Mouse (Mus musculus): ENCODE data around the gene Try5. TPM values are rescaled to one million over a fixed set of nuclear protein-coding genes. Genes with fewer than 3 reads are reported as not detected.
"Not testable (repeated sequence)": the region's sequence is repeated elsewhere in the genome, so short reads cannot be mapped to it uniquely, and the experiment has no call there.

Try5 gene
- total RNA-seq (2014; rRNA removed) (0.58 TPM in 1 of 2 replicates, not detected in the other), polyA plus RNA-seq (2015; fragmentation: Nextera tagmentation; extraction: Ambion mirVana) (0.31 and 0.39 TPM in 2 replicates)

DNA sequence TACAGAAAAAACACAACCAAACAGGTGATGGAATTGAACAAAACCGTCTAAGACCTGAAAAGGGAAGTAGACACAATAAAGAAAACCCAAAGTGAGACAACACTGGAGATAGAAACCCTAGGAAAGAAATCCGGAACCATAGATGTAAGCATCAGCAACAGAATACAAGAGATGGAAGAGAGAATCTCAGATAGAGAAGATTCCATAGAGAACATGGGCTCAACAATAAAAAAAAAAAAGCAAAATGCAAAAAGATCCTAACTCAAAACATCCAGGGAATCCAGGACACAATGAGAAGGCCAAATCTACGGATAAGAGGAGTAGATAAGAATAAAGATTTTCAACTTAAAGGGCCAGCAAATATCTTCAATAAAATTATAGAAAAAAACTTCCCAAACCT lies at the start of gene Try5:
Gene Try5 (minus strand): TSS at position 101 of the 400 bp plus-strand sequence.
- H3K27ac ChIP-seq; H3K4me1 ChIP-seq (ENCODE audit: insufficient read depth, low read length); H3K4me3 ChIP-seq (ENCODE audit: low read length); H3K36me3 ChIP-seq (ENCODE audit: insufficient read depth, low read length); H3K9me3 ChIP-seq (ENCODE audit: low read length); H3K4me2 ChIP-seq (ENCODE audit: low read depth, low read length); DNase-seq (ENCODE audit: low spot score); H3K27me3 ChIP-seq (ENCODE audit: insufficient read depth, low read length); ATAC-seq; H3K9ac ChIP-seq (replicated peaks; ENCODE audit: low read length): not testable (repeated sequence)
- 78% methylated on average over 3 of the region's 3 CpGs for WGBS

GRCm38 (mm10) chr6:41353932-41354331 lies 37.3 kb upstream of the Try5 start, which contains the start of gene Try10:
Try10 (plus strand) TSS chr6:41354105.
- Histone ChIP-seq H3K4me2 (ENCODE audit: low read depth, low read length) (no peak within 1 kb of the TSS), H3K36me3 (ENCODE audit: insufficient read depth, low read length) (no peaks in the 10 kb centered on the region), H3K4me3 (ENCODE audit: low read length) (no peak within 1 kb of the TSS), H3K27me3 (ENCODE audit: insufficient read depth, low read length) (no peaks in the 10 kb centered on the region), H3K9ac (replicated peaks; ENCODE audit: low read length) (no peak within 1 kb of the TSS), H3K4me1 (ENCODE audit: insufficient read depth, low read length) (no peaks in the 10 kb centered on the region), H3K9me3 (ENCODE audit: low read length) (no peaks in the 10 kb centered on the region), H3K27ac (no peak within 1 kb of the TSS)
- 86% methylated on average over 2 of the region's 2 CpGs for WGBS
- no peak for DNase-seq (ENCODE audit: low spot score)
- no peak for ATAC-seq
- TF ChIP-seq CTCF (IDR thresholded peaks at IDR 0.05; ENCODE audit: low read depth): no peak

DNA sequence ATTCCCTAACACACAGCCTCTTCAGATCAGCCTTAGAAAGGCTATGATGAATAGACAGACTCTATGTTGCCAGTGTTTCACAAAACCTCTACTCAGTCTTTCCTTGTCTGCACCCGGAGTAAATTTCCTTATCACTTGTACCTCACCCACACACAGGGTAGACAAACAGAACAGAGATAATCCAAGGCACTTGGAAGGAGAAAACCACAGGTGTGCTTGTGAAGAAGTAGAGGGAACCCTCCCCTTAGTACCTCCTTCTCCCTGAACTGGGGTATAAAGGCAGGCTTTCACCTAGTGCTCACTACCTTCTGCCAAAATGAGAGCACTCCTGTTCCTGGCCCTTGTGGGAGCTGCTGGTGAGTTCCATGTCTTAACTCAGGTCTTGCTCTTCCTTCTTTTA lies 14.7 kb downstream of the Try5 start, which contains the start of gene Try4:
Gene Try4 (plus strand): TSS at position 301 of the 400 bp plus-strand sequence.
- 95% methylated on average over 1 of the region's 1 CpGs for WGBS
- DNase-seq (ENCODE audit: low spot score) (no peak), ATAC-seq (no peak)
- no peaks in the 10 kb centered on the region for H3K4me1 ChIP-seq (ENCODE audit: insufficient read depth, low read length)
- no peaks in the 10 kb centered on the region for H3K36me3 ChIP-seq (ENCODE audit: insufficient read depth, low read length)
- H3K9me3 ChIP-seq (ENCODE audit: low read length): no peaks in the 10 kb centered on the region
- no peak within 1 kb of the TSS for H3K9ac ChIP-seq (replicated peaks; ENCODE audit: low read length)
- no peak within 1 kb of the TSS for H3K4me3 ChIP-seq (ENCODE audit: low read length)
- TF ChIP-seq CTCF (IDR thresholded peaks at IDR 0.05; ENCODE audit: low read depth): no peak
- H3K27me3 ChIP-seq (ENCODE audit: insufficient read depth, low read length): no peaks in the 10 kb centered on the region
- no peak within 1 kb of the TSS for H3K27ac ChIP-seq
- H3K4me2 ChIP-seq (ENCODE audit: low read depth, low read length): no peak within 1 kb of the TSS

DNA sequence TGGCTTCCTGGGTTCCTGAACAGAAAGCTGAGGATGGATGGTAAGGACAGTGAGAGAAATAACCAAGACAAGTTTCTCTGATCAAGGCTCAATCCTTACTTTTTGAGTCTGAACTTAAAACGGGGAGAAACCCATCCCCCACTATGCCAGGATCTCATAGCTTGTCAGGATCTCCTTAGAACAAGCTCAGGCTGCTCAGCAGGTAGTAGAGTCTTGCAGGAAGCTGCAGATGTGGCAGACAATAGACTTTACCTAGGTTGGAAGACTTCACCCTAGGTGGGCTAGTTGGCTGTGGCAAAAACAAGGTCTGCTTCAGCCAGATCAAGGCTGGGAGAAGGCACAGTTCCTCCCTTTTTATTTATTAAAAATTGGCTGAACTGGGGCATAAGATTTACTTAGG lies 18.4 kb downstream of the Try5 start:
- no peaks in the 10 kb centered on the region for H3K36me3 ChIP-seq (ENCODE audit: insufficient read depth, low read length)
- 16% methylated on average over 1 of the region's 1 CpGs for WGBS

GRCm38 (mm10) chr6:41266140-41266539 lies 50.5 kb downstream of the Try5 start:
- no peak for ATAC-seq
- no peak overlapping the region for H3K4me3 ChIP-seq (ENCODE audit: low read length)
- WGBS: 89% methylated on average over 6 of the region's 6 CpGs

More for the DNA sequence above, 18.4 kb downstream of the Try5 start:
- Histone ChIP-seq H3K27me3 (ENCODE audit: insufficient read depth, low read length) (no peaks in the 10 kb centered on the region), H3K4me2 (ENCODE audit: low read depth, low read length) (no peak overlapping the region), H3K9ac (replicated peaks; ENCODE audit: low read length) (no peak overlapping the region), H3K9me3 (ENCODE audit: low read length) (no peaks in the 10 kb centered on the region), H3K4me1 (ENCODE audit: insufficient read depth, low read length) (no peaks in the 10 kb centered on the region), H3K4me3 (ENCODE audit: low read length) (no peak overlapping the region), H3K27ac (no peak overlapping the region)
- ATAC-seq (no peak), DNase-seq (ENCODE audit: low spot score) (no peak)
- TF ChIP-seq CTCF (IDR thresholded peaks at IDR 0.05; ENCODE audit: low read depth): no peak

GRCm38 (mm10) chr6:41262796-41263195 lies 53.8 kb downstream of the Try5 start:
- no peak overlapping the region for H3K27ac ChIP-seq
- H3K4me1 ChIP-seq (ENCODE audit: insufficient read depth, low read length): no peaks in the 10 kb centered on the region
- H3K36me3 ChIP-seq (ENCODE audit: insufficient read depth, low read length): no peaks in the 10 kb centered on the region
- ATAC-seq (no peak), DNase-seq (ENCODE audit: low spot score) (peak; percentile 64)
- H3K4me2 ChIP-seq (ENCODE audit: low read depth, low read length): no peak overlapping the region
- TF ChIP-seq CTCF (IDR thresholded peaks at IDR 0.05; ENCODE audit: low read depth): peak; percentile 69
- no peak overlapping the region for H3K9ac ChIP-seq (replicated peaks; ENCODE audit: low read length)
- no peaks in the 10 kb centered on the region for H3K9me3 ChIP-seq (ENCODE audit: low read length)
- no peak overlapping the region for H3K4me3 ChIP-seq (ENCODE audit: low read length)
- whole genome bisulfite sequencing: 27% methylated on average over 3 of the region's 3 CpGs
- no peaks in the 10 kb centered on the region for H3K27me3 ChIP-seq (ENCODE audit: insufficient read depth, low read length)

More at GRCm38 (mm10) chr6:41266140-41266539, 50.5 kb downstream of the Try5 start:
- Histone ChIP-seq H3K4me1 (ENCODE audit: insufficient read depth, low read length) (no peaks in the 10 kb centered on the region), H3K27ac (no peak overlapping the region), H3K36me3 (ENCODE audit: insufficient read depth, low read length) (no peaks in the 10 kb centered on the region), H3K27me3 (ENCODE audit: insufficient read depth, low read length) (no peaks in the 10 kb centered on the region), H3K9me3 (ENCODE audit: low read length) (no peaks in the 10 kb centered on the region), H3K9ac (replicated peaks; ENCODE audit: low read length) (no peak overlapping the region), H3K4me2 (ENCODE audit: low read depth, low read length) (no peak overlapping the region)
- no peak for TF ChIP-seq CTCF (IDR thresholded peaks at IDR 0.05; ENCODE audit: low read depth)
- DNase-seq (ENCODE audit: low spot score): no peak

Other genes with a start within 250 kb of the Try5 start
- not detected in 2 replicates for gene Try4, start 14.6 kb downstream of the Try5 start, total RNA-seq (2014; rRNA removed)
- gene Try4, start 14.6 kb downstream of the Try5 start, polyA plus RNA-seq (2015; fragmentation: Nextera tagmentation; extraction: Ambion mirVana): not detected in 2 replicates
- not detected in 2 replicates for gene Try10, start 37.3 kb upstream of the Try5 start, total RNA-seq (2014; rRNA removed)
- gene Try10, start 37.3 kb upstream of the Try5 start, polyA plus RNA-seq (2015; fragmentation: Nextera tagmentation; extraction: Ambion mirVana): not detected in 2 replicates
- gene Prss3, start 60.8 kb upstream of the Try5 start, total RNA-seq (2014; rRNA removed): not detected in 2 replicates
- gene Prss3, start 60.8 kb upstream of the Try5 start, polyA plus RNA-seq (2015; fragmentation: Nextera tagmentation; extraction: Ambion mirVana): not detected in 2 replicates
- not detected in 2 replicates for gene Gm5771, start 75.5 kb upstream of the Try5 start, total RNA-seq (2014; rRNA removed)
- gene Gm5771, start 75.5 kb upstream of the Try5 start, polyA plus RNA-seq (2015; fragmentation: Nextera tagmentation; extraction: Ambion mirVana): not detected in 2 replicates
- not detected in 2 replicates for gene Gm10334, start 129.3 kb upstream of the Try5 start, total RNA-seq (2014; rRNA removed)
- gene Gm10334, start 129.3 kb upstream of the Try5 start, polyA plus RNA-seq (2015; fragmentation: Nextera tagmentation; extraction: Ambion mirVana): not detected in 2 replicates
- gene Prss1, start 142.1 kb upstream of the Try5 start, total RNA-seq (2014; rRNA removed): not detected in 2 replicates
- gene Prss1, start 142.1 kb upstream of the Try5 start, polyA plus RNA-seq (2015; fragmentation: Nextera tagmentation; extraction: Ambion mirVana): not detected in 2 replicates
- not detected in 2 replicates for gene Prss2, start 204.9 kb upstream of the Try5 start, total RNA-seq (2014; rRNA removed)
- not detected in 2 replicates for gene Prss2, start 204.9 kb upstream of the Try5 start, polyA plus RNA-seq (2015; fragmentation: Nextera tagmentation; extraction: Ambion mirVana)

All from hindbrain, postnatal 0 days (tissue).